ENCODE assay signal across 29 mouse cellular contexts in the genomic region with DNA sequence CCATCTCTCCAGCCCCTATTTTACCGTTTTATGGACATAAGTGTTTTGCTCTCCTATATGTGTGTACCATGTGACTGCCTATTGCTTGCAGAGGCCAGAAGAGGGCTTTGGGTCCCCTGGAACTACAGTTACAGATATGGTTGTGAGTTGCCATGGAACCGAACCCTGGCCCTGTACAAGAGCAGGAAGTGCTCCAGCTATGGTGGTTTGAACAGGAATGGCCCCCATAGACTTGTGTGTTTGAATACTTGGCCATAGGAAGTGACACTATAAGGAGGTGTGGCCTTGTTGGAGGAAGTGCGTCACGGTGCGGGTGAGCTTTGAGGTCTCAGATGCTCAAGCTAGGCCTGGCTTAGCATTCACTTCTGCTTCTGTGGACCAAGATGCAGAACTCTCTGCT. TPM values are rescaled to one million over a fixed set of nuclear protein-coding genes. Genes with fewer than 3 reads are reported as not detected.
"Had no signal": no experiment of that assay in that cellular context is flagged by ENCODE, and none has a peak within 500 bp of the region (broad histone marks: within the 10 kb centered on the region; RNA-seq: fewer than 3 reads in every experiment).

No protein-coding gene starts in this region.

- H3K9me3 ChIP-seq: heart, embryonic 10.5 days; heart, embryonic 12.5 days; hindbrain, embryonic 10.5 days; hindbrain, embryonic 12.5 days; intestine, embryonic 15.5 days; kidney, embryonic 15.5 days; limb, embryonic 13.5 days; limb, embryonic 15.5 days; liver, embryonic 12.5 days had no signal

- H3K27me3 ChIP-seq: heart, embryonic 12.5 days; hindbrain, embryonic 12.5 days; intestine, embryonic 15.5 days; kidney, embryonic 15.5 days; limb, embryonic 13.5 days; limb, embryonic 15.5 days; liver, embryonic 12.5 days had no signal

- H3K36me3 ChIP-seq: heart, embryonic 10.5 days; heart, embryonic 12.5 days; hindbrain, embryonic 10.5 days; hindbrain, embryonic 12.5 days; intestine, embryonic 15.5 days; kidney, embryonic 15.5 days; limb, embryonic 13.5 days; limb, embryonic 15.5 days; liver, embryonic 12.5 days had no signal

- H3K4me2 ChIP-seq: heart, embryonic 12.5 days; hindbrain, embryonic 12.5 days; hindbrain, embryonic 14.5 days; intestine, embryonic 15.5 days; kidney, embryonic 15.5 days; limb, embryonic 13.5 days; limb, embryonic 15.5 days; liver, embryonic 12.5 days had no signal

- H3K27ac ChIP-seq: heart, adult 2 months; heart, embryonic 10.5 days; hindbrain, embryonic 10.5 days; hindbrain, embryonic 12.5 days; hindbrain, embryonic 14.5 days; intestine, embryonic 15.5 days; kidney, embryonic 15.5 days; kidney, postnatal 0 days; limb, embryonic 13.5 days; limb, embryonic 15.5 days; liver, embryonic 12.5 days; liver, embryonic 14.5 days had no signal

- H3K9ac ChIP-seq: heart, embryonic 12.5 days; hindbrain, embryonic 12.5 days; hindbrain, embryonic 14.5 days; intestine, embryonic 15.5 days; kidney, embryonic 15.5 days; limb, embryonic 13.5 days; limb, embryonic 15.5 days; liver, embryonic 12.5 days; liver, embryonic 14.5 days had no signal

- H3K4me3 ChIP-seq: heart, adult 2 months; heart, embryonic 10.5 days; heart, embryonic 12.5 days; hindbrain, embryonic 10.5 days; hindbrain, embryonic 12.5 days; intestine, embryonic 15.5 days; kidney, embryonic 15.5 days; limb, embryonic 13.5 days; limb, embryonic 15.5 days; liver, embryonic 12.5 days had no signal

- DNase-seq: gastrocnemius, postnatal 14 days; gastrocnemius, postnatal 36 days; heart, adult 2 months; heart, postnatal 10 days; heart, postnatal 4 days; kidney, adult 18-20 months; kidney, adult 9 months; kidney, postnatal 14 days; kidney, postnatal 36 days; layer of hippocampus, adult 9-11 months; layer of hippocampus, postnatal 36 days had no signal

- H3K4me1 ChIP-seq: heart, embryonic 10.5 days; heart, embryonic 12.5 days; hindbrain, embryonic 10.5 days; hindbrain, embryonic 12.5 days; intestine, embryonic 15.5 days; kidney, embryonic 15.5 days; limb, embryonic 13.5 days; liver, embryonic 12.5 days had no signal

- ATAC-seq: hindbrain, embryonic 16.5 days; inflammation-experienced regulatory T-cells, adult 6 months; intestine, embryonic 15.5 days; intestine, postnatal 0 days; liver, embryonic 12.5 days had no signal

RNA-seq across cellular contexts. Expression of gene Usp50, which starts 11.1 kb away (rescaled TPM):
- total RNA-seq: gastrocnemius, adult 8-10 months; heart, adult 2 months; heart, postnatal 10 days; heart, postnatal 25 days; heart, postnatal 4 days; left cerebral cortex, postnatal 10 days had no signal
